Mouse (Mus musculus): ENCODE data around the gene Gm20422.
"Not testable (repeated sequence)": the region's sequence is repeated elsewhere in the genome, so short reads cannot be mapped to it uniquely, and the experiment has no call there.

The Gm20422 gene

GRCm38 (mm10) chr8:69710624-69711023, 64.1 kb downstream of the Gm20422 start, which contains the start of gene Zfp869:
TSS of gene Zfp869 (minus strand) at chr8:69710724.
- not testable (repeated sequence) for DNase-seq (ENCODE audit: low spot score)

GRCm38 (mm10) chr8:69701810-69702209, 72.9 kb downstream of the Gm20422 start:
- DNase-seq (ENCODE audit: low spot score): no peak
